Mouse (Mus musculus) MEL (cell line): ENCODE measurements around the gene Kctd7. TPM values are rescaled to one million over a fixed set of nuclear protein-coding genes. Genes with fewer than 3 reads are reported as not detected.

Experiments
- DNase-seq: peaks from one replicate; pipeline ENCODE4 v3.0.0; 2011; ENCODE audit warnings: low read depth, low spot score
- H3K27ac ChIP-seq: 2 replicates; pipeline ENCODE4 v1.5.1; 2012; ENCODE audit warnings: low read depth, mild to moderate bottlenecking, control low read depth, low read length, moderate library complexity; ENCODE audit not compliant: control insufficient read depth
- H3K27me3 ChIP-seq, 2 experiments: fragments of 150-350 bp in 1 of 2; sonication (generic) in 1 of 2; 2 replicates each; pipeline ENCODE4 v1.6.1; 2012; ENCODE audit warnings: low read length in 2 of 2, mild to moderate bottlenecking in 2 of 2, improper control_type of control experiment in 1 of 2, moderate library complexity in 1 of 2; ENCODE audit not compliant: insufficient read depth in 2 of 2, control insufficient read depth in 1 of 2
- H3K36me3 ChIP-seq, 2 experiments: 2 replicates each; pipeline ENCODE4 v1.6.1; 2012 to 2014; ENCODE audit warnings: low read length in 2 of 2, improper control_type of control experiment in 1 of 2, inconsistent platforms in 1 of 2, mild to moderate bottlenecking in 1 of 2; ENCODE audit not compliant: insufficient read depth in 2 of 2, control insufficient read depth in 1 of 2
- H3K4me1 ChIP-seq, 2 experiments: fragments of 150-350 bp in 1 of 2; sonication (generic) in 1 of 2; 2 replicates each; pipeline ENCODE4 v1.6.1; 2012; ENCODE audit warnings: low read length in 2 of 2, improper control_type of control experiment in 1 of 2, mild to moderate bottlenecking in 1 of 2; ENCODE audit not compliant: insufficient read depth in 2 of 2, control insufficient read depth in 1 of 2
- H3K4me3 ChIP-seq, 2 experiments: fragments of 150-350 bp in 1 of 2; sonication (generic) in 1 of 2; 2 replicates each; pipeline ENCODE4 v1.5.1; 2012; ENCODE audit warnings: low read depth in 2 of 2, low read length in 2 of 2, mild to moderate bottlenecking in 2 of 2, moderate library complexity in 2 of 2, control low read depth in 1 of 2, improper control_type of control experiment in 1 of 2; ENCODE audit not compliant: control insufficient read depth in 1 of 2, insufficient read depth in 1 of 2
- H3K79me2 ChIP-seq: 2 replicates; pipeline ENCODE4 v1.6.1; 2012; ENCODE audit warnings: mild to moderate bottlenecking, low read length, moderate library complexity; ENCODE audit not compliant: control insufficient read depth, poor library complexity, insufficient read depth
- H3K9ac ChIP-seq: 2 replicates; pipeline ENCODE4 v1.6.1; 2012; ENCODE audit warnings: low read depth, mild to moderate bottlenecking, control low read depth, low read length, moderate library complexity; ENCODE audit not compliant: control insufficient read depth, poor library complexity, severe bottlenecking
- H3K9me3 ChIP-seq: fragments of 150-350 bp; sonication (generic); replicated peaks from 2 replicates; pipeline ENCODE4 v1.6.1; 2012; ENCODE audit warnings: mild to moderate bottlenecking, low read length, improper control_type of control experiment, moderate library complexity; ENCODE audit not compliant: insufficient read depth
- CHD1 ChIP-seq: IDR thresholded peaks from 2 replicates; pipeline ENCODE4 v1.6.1; 2012; ENCODE audit warnings: low read depth, mild to moderate bottlenecking, inconsistent platforms, low read length, improper control_type of control experiment
- CHD2 ChIP-seq: IDR thresholded peaks from 2 replicates; pipeline ENCODE4 v1.6.1; 2011; ENCODE audit warnings: low read length, improper control_type of control experiment
- CTCF ChIP-seq, 3 experiments: IDR thresholded peaks in 2 of 3; conservative IDR thresholded peaks in 1 of 3; 2 replicates each; pipeline ENCODE4 v1.5.1; 2011 to 2012; ENCODE audit warnings: low read length in 3 of 3, low read depth in 2 of 3, mild to moderate bottlenecking in 2 of 3, improper control_type of control experiment in 1 of 3, inconsistent platforms in 1 of 3, mixed read lengths in 1 of 3, moderate library complexity in 1 of 3; ENCODE audit not compliant: control insufficient read depth in 1 of 3, insufficient read depth in 1 of 3, poor library complexity in 1 of 3, severe bottlenecking in 1 of 3
- EP300 ChIP-seq, 2 experiments: IDR thresholded peaks; 2 replicates each; pipeline ENCODE4 v1.6.1; 2011; ENCODE audit warnings: improper control_type of control experiment in 2 of 2, low read length in 2 of 2, low read depth in 1 of 2, mild to moderate bottlenecking in 1 of 2
- ETS1 ChIP-seq: IDR thresholded peaks from 2 replicates; pipeline ENCODE4 v1.6.1; 2012; ENCODE audit warnings: low read depth, mild to moderate bottlenecking, inconsistent platforms, low read length, improper control_type of control experiment, moderate library complexity
- GABPA ChIP-seq: IDR thresholded peaks from 2 replicates; pipeline ENCODE4 v1.6.1; 2012; ENCODE audit warnings: low read depth, mild to moderate bottlenecking, inconsistent platforms, low read length, improper control_type of control experiment, moderate library complexity
- KAT2A ChIP-seq: conservative IDR thresholded peaks from 2 replicates; pipeline ENCODE4 v1.6.1; 2012; ENCODE audit warnings: low read depth, low read length, improper control_type of control experiment, inconsistent platforms
- MAFK ChIP-seq: IDR thresholded peaks from 2 replicates; pipeline ENCODE4 v1.6.1; 2011; ENCODE audit warnings: low read depth, mild to moderate bottlenecking, low read length, improper control_type of control experiment, borderline replicate concordance
- MAX ChIP-seq: IDR thresholded peaks from 2 replicates; pipeline ENCODE4 v1.6.1; 2011; ENCODE audit warnings: low read length, improper control_type of control experiment
- MAZ ChIP-seq: IDR thresholded peaks from 2 replicates; pipeline ENCODE4 v1.6.1; 2012; ENCODE audit warnings: low read depth, mild to moderate bottlenecking, inconsistent platforms, low read length, improper control_type of control experiment
- POLR2A ChIP-seq, 2 experiments: IDR thresholded peaks; 2 replicates each; pipeline ENCODE4 v1.6.1; 2011 to 2012; ENCODE audit warnings: low read length in 2 of 2, mild to moderate bottlenecking in 2 of 2, control low read depth in 1 of 2, improper control_type of control experiment in 1 of 2, low read depth in 1 of 2, moderate library complexity in 1 of 2; ENCODE audit not compliant: control insufficient read depth in 1 of 2, insufficient read depth in 1 of 2, poor library complexity in 1 of 2
- POLR2AphosphoS2 ChIP-seq: IDR thresholded peaks from 2 replicates; pipeline ENCODE4 v1.6.1; 2011; ENCODE audit warnings: low read length, improper control_type of control experiment
- RCOR1 ChIP-seq: IDR thresholded peaks from 2 replicates; pipeline ENCODE4 v1.6.1; 2012; ENCODE audit warnings: low read depth, mild to moderate bottlenecking, inconsistent platforms, low read length, improper control_type of control experiment
- USF1 ChIP-seq: IDR thresholded peaks from 2 replicates; pipeline ENCODE4 v1.6.1; 2014; ENCODE audit warnings: low read depth, mild to moderate bottlenecking, inconsistent platforms, low read length, improper control_type of control experiment, moderate library complexity
- USF2 ChIP-seq, 2 experiments: IDR thresholded peaks; 2 replicates each; pipeline ENCODE4 v1.6.1; 2011 to 2012; ENCODE audit warnings: improper control_type of control experiment in 2 of 2, low read length in 2 of 2, borderline replicate concordance in 1 of 2, inconsistent platforms in 1 of 2, low read depth in 1 of 2, mild to moderate bottlenecking in 1 of 2; ENCODE audit not compliant: insufficient read depth in 1 of 2
- ZC3H11A ChIP-seq: IDR thresholded peaks from 2 replicates; pipeline ENCODE4 v1.6.1; 2012; ENCODE audit warnings: low read depth, mild to moderate bottlenecking, inconsistent platforms, low read length, improper control_type of control experiment
- ZMIZ1 ChIP-seq: IDR thresholded peaks from 2 replicates; pipeline ENCODE4 v1.6.1; 2012; ENCODE audit warnings: low read depth, mild to moderate bottlenecking, inconsistent platforms, low read length, improper control_type of control experiment, moderate library complexity
- polyA plus RNA-seq, 2 experiments: library from polyadenylated mRNA; stranded (reverse) in 1 of 2; unstranded in 1 of 2; fragments of >175 nt in 1 of 2; fragments of >200 nt in 1 of 2; gene quantifications; 2 replicates each; pipeline versions ENCODE4 v1.2.1 to v1.2.4; 2012; ENCODE audit warnings: low replicate concordance in 2 of 2, low read depth in 1 of 2; ENCODE audit not compliant: insufficient read length in 2 of 2, insufficient read depth in 1 of 2, missing spikeins in 1 of 2
- total RNA-seq: library from RNA; depleted of rRNA; stranded (reverse); fragments of 300-350 nt; gene quantifications from 2 replicates; pipeline ENCODE4 v1.2.3, GENCODE M21; 2012

Kctd7 gene
- total and polyA plus RNA-seq, 3 experiments = 5.8 to 7.0 TPM; not detected in 1

- H3K36me3 ChIP-seq = peaks cover 0 to 34% of the 10 kb centered on the region in 2 experiments; a peak in 2 of 4 replicates
Observed at GRCm38 (mm10) chr5:130192356-130192944, 47.8 kb downstream of the Kctd7 start.

DNA sequence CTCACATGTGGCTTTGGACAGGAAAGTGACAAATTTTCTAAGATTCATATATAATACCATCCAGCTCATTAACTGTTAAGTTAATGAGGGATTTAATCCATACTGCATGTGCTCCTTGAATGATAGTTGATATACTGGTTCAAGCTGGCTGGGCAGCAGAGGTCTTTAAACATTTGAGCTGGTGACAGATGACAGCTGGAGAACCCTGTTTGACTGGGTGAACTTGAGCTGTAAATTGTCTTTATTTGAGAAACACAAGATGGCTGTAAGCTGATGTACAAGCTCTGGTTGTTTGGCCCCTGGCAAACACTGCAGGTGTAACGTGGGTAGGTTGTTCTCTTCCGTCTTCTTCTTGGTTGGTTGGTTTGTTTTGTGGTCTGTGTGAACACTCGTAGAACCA lies 49.1 kb downstream of the Kctd7 start:
- H3K27ac ChIP-seq = no peak overlapping the region
- no peaks in the 10 kb centered on the region for H3K9me3 ChIP-seq
- no peak overlapping the region for H3K9ac ChIP-seq
- no peaks in the 10 kb centered on the region for H3K79me2 ChIP-seq
- no peaks in the 10 kb centered on the region for H3K27me3 ChIP-seq
- H3K4me1 ChIP-seq = no peaks in the 10 kb centered on the region; a peak in 1 of 4 replicates
- no peak overlapping the region for H3K4me3 ChIP-seq
- peaks cover 0 to 38% of the 10 kb centered on the region in 2 experiments; a peak in 2 of 4 replicates for H3K36me3 ChIP-seq
- no peak for DNase-seq
- no peak for TF ChIP-seq USF2 (IDR thresholded peaks at IDR 0.05; ENCODE audit: borderline replicate concordance in 1 of 2, insufficient read depth in 1 of 2, low read depth in 1 of 2, low read length in 2 of 2)
- TF ChIP-seq POLR2A (IDR thresholded peaks at IDR 0.05; ENCODE audit: control insufficient read depth in 1 of 2, insufficient read depth in 1 of 2, low read depth in 1 of 2, low read length in 2 of 2, poor library complexity in 1 of 2) = no peak
- no peak for TF ChIP-seq EP300 (IDR thresholded peaks at IDR 0.05; ENCODE audit: low read depth in 1 of 2, low read length in 2 of 2)
- no peak for TF ChIP-seq CHD2
- no peak for TF ChIP-seq KAT2A
- no peak for TF ChIP-seq ZC3H11A
- no peak for TF ChIP-seq MAX
- no peak for TF ChIP-seq USF1
- TF ChIP-seq CHD1 = no peak
- TF ChIP-seq POLR2AphosphoS2 = no peak
- no peak for TF ChIP-seq CTCF (IDR thresholded peaks at IDR 0.05 in 2 of 3, conservative IDR thresholded peaks at IDR 0.05 in 1 of 3; ENCODE audit: control insufficient read depth in 1 of 3, insufficient read depth in 1 of 3, low read depth in 2 of 3, low read length in 3 of 3, poor library complexity in 1 of 3, severe bottlenecking in 1 of 3)
- no peak for TF ChIP-seq RCOR1
- no peak for TF ChIP-seq ZMIZ1
- no peak for TF ChIP-seq ETS1
- TF ChIP-seq MAZ = no peak
- TF ChIP-seq MAFK = no peak

More at GRCm38 (mm10) chr5:130192356-130192944, 47.8 kb downstream of the Kctd7 start:
- Histone ChIP-seq H3K27ac (no peak overlapping the region), H3K4me1 (no peaks in the 10 kb centered on the region; a peak in 1 of 4 replicates), H3K9me3 (no peaks in the 10 kb centered on the region), H3K9ac (no peak overlapping the region), H3K79me2 (no peaks in the 10 kb centered on the region), H3K27me3 (no peaks in the 10 kb centered on the region), H3K4me3 (no peak overlapping the region)
- TF ChIP-seq POLR2A (IDR thresholded peaks at IDR 0.05; ENCODE audit: control insufficient read depth in 1 of 2, insufficient read depth in 1 of 2, low read depth in 1 of 2, low read length in 2 of 2, poor library complexity in 1 of 2) = no peak
- TF ChIP-seq GABPA = no peak
- DNase-seq = no peak
